Mouse (Mus musculus) thymus, postnatal 10 days (tissue): ENCODE data around the gene Alkbh8.
A peak's percentile ranks its signal among the peaks of the same experiment; 100 is the strongest.
"Not testable (repeated sequence)": the region's sequence is repeated elsewhere in the genome, so short reads cannot be mapped to it uniquely, and the experiment has no call there.

Source experiments
- DNase-seq, 2 experiments: peaks; one replicate each; pipeline ENCODE4 v3.0.0; 2021; ENCODE audit warnings: low spot score in 2 of 2

The Alkbh8 gene

DNA sequence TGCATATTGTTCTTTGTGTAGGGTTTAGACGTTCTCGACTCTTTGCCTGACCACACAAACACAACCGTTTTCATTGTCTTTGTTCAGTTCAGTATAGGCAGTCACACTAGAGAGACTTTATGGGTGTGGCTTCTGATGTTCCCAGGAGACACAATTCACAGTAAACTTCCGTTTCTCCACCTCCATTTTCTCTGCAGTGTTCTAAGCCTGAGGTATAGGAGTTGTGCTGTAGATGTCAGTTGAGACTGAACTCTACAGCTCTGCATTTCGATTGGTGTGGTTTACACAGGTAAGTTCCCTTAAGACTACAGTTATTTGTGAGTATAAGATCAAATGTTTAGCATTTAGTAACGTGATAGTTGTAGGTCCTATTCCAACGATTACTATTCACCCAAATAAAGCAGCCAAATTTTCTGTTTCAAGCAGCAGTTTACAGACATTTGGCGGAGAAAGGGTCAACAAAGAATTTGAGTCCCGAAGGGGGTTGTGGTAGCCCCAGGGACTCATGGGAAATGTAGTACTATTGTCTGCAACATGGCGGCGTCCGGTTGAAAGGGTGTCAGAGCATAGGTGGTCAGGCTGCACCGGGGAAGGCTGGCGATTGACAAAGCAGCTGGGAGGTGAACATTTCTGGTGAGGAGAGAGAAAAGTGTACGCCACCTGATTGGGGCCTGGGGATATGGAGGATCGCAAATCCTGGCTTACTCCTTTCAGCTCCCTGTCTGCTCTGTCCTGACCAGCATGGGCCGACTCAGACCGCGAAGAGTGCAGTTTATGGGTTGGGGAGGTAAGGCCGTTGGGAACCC is at the start of gene Alkbh8:
Gene Alkbh8 (plus strand): TSS at position 179 of the 806 bp plus-strand sequence.
- peak; percentile 73 to 74 for DNase-seq

DNA sequence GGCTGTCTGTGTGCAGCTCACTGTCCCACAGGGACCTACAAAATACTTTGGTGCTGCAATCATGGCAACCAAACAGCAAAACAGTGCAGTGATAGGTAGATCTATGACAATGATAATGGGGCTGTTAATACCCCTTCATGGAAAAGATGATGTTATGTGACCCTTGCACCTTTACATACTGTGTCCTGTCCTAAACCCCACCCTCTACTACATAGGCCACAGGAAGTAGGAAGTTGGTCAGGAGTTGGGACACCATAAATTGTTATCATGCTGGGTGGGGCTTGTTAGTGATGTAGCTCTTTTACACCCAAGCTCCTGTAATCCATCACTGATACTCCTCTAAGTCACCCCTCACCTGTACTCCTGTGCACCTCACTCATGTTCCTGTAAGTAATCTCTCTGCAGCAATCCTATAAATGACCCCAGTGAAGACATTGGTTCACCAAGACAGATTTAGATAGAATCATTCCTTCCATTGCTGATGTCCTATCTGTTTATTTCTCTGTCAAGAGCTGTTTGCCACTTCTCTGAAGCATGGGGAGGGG is 25.6 kb upstream of the Alkbh8 start:
- no peak for DNase-seq

DNA sequence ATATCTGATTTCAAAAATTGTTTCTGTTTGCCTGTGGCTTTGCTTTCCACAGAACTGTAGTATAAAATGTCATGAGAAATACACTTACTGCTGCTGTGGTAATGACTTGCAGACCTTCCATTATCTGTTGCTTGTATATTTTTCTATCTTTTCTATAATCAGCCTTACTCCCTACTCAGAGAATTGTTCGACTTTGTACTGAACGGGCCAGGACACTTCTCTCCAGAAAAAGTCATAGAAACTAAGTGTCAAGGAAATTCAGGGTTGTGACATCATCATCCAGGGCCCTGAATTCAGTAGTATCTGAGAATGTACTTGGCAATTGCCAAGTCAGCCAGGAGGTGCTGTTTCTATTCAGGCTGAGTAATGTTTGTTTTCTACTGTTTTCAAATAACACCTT is 24.9 kb upstream of the Alkbh8 start:
- no peak for DNase-seq

DNA sequence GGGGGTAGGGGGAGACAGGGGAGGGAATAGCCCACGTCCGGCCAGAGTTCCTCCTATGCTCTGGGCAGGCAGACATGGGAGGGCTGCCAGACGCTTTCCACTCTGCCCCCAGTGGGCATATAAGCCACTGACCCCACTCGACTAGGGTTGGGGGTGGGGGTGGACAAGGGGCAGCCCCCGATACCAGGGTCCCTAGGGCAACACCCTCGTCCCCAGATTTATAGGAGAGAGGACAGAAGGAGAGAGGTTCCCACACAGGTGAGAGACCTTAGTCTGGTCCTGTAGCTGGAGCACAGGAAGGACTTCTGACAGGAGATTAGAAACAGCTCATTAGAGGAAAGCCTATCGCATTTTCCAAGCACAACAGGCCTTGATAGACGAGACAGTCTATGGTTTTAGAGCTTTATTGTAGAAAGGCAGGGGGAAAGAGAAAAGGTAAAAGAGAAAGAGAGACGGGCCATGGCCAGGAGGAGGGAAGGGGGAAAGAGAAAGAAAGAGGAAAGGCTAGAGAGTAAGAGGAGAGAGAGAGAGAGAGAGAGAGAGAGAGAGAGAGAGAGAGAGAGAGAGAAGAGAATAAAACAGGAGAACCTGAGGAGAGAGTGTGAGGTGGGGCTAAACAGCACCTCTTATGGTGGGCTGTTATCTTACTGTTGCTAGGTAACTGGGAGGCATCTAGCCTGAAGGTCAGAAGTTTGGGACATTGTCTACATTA is 7.4 kb upstream of the Alkbh8 start:
- DNase-seq, result not testable (repeated sequence)

DNA sequence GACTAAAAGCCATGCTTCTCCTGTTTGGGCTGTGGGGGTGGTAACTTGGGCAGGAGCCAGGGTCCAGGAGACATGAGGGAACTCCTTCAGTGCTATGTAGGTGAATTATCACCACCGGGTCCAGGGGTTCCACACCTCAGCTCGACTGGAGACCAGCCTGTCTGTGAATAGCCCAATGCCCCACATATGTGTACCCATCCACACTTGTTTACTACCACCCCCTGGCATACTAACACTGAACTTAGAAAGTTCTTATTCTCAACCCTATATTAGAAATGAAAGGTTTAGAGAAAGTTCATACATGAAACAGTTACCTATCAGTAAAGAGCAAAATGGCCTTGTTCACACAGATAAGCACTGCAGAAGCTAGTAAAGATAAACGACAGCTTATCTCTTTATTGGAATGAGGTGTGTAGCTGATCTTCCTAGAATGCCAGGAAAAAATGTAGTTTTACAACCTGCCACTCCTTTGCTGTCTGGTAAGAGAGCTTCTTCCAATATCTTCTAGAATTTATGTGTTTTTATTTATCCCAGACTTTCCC is 6.8 kb upstream of the Alkbh8 start:
- DNase-seq, result no peak

DNA sequence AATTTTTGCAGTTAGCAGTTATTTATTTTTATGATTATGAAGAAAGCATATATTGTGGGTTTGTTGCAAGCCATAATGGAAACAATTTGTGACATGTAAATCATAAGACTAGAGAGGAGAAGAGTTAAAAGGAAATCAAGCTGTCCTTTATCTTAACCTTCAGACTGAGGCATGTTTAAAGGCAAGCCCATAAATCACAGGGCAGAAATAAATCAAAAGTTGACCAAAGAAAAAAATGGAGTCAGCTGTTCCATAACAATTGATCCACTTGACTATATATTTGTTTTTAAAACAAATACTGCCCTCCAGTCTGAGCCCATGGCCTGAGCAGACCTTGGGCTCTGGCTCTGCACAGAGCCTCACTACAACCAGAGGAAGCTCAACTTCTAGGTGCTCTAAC is 4.6 kb upstream of the Alkbh8 start:
- no peak for DNase-seq

DNA sequence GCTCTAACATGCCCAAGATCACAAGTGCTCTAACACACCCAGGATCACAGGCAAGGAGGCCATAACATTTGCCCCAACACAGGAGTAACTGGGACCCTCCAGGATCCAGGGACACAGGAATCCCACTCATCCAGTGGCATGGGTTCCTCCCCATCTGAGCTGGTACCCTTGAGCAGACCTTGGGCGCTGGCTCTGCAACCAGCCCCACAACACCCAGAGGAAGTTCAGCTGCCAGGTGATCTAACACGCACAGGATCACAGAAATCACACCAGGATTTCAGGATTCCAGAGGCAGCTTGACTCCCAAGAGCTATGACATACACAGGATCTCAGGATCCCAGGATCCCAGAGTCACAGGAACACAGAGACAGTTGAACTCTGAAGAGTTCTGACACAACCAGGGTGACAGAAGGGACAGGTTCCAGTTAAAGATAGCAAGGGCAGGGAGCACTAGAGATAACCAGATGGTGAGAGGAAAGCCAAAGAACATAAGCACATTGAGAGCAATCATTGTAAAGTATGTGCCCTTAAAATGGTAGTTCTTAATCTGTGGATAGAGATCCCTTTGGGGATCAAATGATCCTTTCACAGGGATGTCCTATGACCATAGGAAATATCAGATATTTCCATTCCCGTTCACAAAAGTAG is 4.1 kb upstream of the Alkbh8 start:
- DNase-seq, result no peak

DNA sequence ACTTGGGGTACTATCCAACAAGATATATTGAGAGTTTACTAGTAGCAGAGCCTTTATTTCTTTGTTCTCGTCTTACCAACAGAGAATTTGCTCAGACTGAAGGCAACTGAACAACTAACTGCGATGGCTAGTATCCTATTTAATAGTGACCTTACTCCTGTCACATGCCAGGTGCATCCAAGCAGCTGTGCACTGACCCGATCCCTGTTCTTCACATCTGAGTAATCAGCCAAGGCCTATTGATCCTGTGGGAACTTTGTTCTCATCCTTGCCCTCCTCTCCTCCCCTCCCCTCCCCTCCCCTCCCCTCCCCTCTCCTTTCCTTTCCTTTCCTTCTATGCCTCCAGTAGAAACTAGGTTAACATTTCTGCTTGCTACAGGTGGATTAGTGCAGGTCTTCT is 1.7 kb downstream of the Alkbh8 start:
- DNase-seq, result no peak

DNA sequence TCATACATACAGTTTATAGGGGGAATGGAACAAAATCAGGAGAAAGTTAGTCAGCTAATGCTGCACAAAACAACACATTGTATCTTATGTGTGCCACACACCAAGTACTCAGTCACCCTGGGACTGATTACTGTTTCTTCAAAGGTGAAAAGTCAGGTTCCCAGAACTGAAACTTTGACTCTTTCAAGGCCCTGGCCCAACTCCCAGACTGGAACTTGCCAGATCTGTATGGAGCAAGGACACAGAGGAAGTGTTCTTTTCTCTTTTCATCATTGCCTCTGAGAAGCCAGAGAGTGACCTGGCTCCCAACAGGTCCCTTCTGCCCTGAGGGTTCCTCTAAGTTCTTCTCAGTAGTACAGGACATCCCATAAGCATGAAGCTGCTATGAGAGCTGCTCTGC is 10.2 kb downstream of the Alkbh8 start:
- DNase-seq, result no peak

DNA sequence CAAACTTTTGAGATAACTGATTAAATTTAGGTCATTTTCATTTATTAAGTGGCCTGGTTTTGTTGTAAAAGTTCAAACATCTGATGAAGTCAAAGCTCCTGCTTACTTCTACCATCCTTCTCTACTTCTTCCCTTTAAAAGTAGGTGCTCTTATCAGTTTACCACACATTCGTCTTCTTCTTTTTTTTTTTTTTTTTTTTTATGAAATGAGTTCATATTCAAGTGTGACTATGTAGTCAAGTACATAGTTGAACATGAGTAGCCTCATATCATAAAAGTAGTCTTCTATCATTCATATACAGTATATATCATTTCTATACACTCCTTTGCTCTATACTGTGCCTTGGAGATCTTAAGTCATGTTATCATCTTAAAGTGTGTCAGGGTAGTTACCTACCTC is 11.0 kb downstream of the Alkbh8 start:
- DNase-seq, result no peak

DNA sequence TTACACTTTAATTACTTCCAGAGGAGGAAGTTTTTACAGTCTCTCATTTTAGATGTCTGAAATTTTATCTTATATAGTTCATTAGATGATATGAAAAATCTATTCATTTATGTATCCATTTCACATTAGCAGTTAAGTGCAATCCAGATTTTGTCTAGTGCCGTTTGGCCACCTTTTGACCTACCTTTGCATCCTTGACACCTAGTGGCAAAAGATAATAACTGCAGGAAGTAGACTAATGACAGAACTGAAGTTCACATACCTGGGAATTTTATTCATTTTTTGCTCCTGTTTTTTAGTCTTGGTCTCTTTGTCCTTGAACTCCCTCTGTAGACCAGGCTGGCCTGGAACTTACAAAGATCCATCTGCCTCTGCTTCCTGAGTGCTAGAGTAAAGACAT is 15.1 kb downstream of the Alkbh8 start:
- DNase-seq, result no peak

DNA sequence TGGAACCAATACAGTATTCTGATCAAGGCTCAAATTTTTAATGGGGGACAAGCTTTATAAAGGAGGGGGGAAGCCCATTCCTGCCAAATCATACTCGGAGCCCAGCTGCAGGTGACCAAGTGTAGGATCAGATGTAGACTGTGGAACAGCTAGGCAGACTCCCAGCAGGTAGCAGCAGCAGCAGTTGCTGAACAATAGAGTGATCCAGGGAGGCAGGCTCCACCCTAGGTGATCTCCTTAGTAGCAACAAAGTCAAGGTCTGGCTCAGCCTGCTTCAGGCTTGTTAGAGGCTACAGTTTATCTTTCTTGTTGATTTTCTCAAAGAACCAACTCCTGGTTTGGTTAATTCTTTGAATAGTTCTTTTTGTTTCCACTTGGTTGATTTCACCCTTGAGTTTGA is 41.4 kb downstream of the Alkbh8 start:
- not testable (repeated sequence) for DNase-seq

DNA sequence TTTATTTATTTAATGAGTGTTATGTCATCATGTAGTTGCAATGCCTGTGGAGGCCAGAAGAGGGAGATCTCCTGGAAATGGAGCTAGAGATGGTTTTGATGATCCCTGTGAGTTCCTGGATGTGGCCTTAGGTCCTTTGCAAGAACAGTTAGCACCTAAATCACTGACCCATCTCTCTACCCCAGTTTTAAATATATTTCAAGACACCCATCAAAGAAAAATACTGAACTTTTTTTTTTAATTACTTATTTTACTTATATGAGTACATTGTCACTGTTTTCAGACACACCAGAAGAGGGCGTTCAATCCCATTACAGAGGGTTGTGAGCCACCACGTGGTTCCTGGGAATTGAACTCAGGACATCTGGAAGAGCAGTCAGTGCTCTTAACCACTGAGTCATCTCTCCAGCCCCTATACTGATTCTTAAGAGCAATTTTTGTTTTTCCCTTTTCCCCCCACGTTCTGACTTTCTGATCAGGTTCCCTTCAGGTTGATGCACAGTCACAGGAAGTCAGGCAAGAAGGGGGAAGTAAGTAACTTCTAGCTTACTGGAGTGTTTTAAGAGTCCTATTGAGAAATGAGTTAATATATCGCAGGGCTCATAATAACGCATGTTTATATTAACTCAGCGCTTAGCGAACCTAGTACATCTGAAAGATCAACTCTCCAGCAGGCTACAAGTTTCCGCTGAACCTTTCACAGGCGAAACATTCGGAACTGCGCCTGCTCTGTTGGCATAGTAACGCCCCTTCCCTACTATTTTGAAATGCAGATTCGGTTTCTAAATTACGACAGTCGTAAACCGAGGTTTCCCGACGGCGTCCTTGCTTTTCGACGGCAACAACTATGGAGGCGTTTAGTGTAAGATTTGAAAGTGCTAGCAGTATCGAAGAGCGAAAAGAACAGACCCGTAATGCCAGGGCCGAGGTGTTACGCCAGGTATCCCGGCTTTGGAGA is 68.6 kb downstream of the Alkbh8 start, which contains the start of gene Cwf19l2:
Gene Cwf19l2 (plus strand): TSS at position 342 of the 958 bp plus-strand sequence.
- DNase-seq, result peak; percentile 74 to 80

DNA sequence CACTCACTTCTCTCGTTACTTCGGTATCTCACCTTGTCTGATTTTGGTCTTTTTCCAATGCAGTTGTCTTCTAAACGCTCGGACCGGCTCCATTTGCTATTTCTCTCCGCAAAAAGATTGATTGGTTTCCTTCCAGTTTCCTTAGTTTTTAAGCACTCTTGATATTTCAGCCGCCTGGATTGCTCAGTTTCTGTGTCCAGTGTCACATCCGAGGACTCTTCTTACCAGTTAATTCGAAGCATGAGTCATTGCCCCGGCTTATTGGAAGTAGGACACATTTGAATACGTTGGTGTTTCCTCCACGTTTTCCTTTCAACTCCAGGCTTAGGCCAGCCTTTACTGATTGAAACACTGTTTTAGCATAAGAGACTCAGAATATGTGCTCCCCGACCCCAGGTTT is 69.4 kb downstream of the Alkbh8 start:
- peak; percentile 4 to 7 for DNase-seq

DNA sequence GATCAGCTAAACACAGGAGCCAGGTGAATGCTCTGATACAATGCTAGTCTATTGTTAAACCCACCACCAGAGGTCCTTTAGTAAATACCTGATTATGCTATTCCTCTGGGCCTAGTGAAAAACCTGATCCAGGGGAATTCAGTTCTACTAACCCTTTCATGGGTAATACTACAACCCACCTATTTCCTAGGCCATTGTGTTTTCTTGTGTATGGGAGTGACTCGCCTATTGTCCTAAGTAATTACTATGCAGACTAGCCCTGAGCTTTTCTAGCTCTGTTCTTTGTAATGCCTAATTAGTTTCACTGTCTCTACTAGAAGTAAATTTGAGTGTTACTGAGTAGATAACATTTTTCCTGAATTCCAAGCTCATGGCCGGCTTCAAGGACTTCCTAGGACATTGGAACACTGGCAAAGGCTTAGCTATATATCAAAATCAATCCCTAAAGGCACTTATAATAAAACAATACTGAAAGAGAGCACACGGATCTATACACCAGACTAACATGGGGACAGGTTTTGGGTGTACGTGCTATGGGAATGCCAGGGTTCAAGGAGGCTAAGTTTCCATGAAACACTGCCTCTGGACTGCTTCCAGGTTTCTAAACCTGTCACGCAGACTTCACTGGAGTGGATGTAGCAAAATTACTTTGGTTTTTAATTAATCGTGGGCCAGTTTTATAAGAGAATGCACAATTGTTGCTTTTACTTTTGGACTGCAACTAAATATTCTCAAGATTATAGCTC is 104.8 kb downstream of the Alkbh8 start:
- not testable (repeated sequence) for DNase-seq
